Comparison of ENCODE assay signal across 8 mouse cellular contexts in genomic region chr4:150517381-150517780, GRCm38 (mm10).
DNase-seq lines count a peak whose midpoint lies in the region; ATAC-seq lines count a peak whose summit lies in the region.

No protein-coding gene starts in this region.

- DNase-seq in frontal cortex, postnatal 36 days (ENCODE audit: low spot score in 2 of 2) = no peak
- peak; percentile 71 for DNase-seq in CD4-positive helper T cell, adult 2 months (ENCODE audit: low read depth, low spot score)
- DNase-seq in embryo, embryonic 11 days = peak; percentile 13
- peak; percentile 81 for DNase-seq in liver, embryonic 13.5 days
- no peak for DNase-seq in frontal cortex, postnatal 10 days (ENCODE audit: low spot score in 2 of 2)
- no peak for DNase-seq in ovary, adult 18-20 months (ENCODE audit: low spot score)

- H3K4me2 ChIP-seq in liver, embryonic 13.5 days = peak overlapping the region; percentile 53
- no peak overlapping the region for H3K4me2 ChIP-seq in kidney, embryonic 16.5 days (replicated peaks; ENCODE audit: low read depth, low read length)

- 0 out of 2 replicates have a peak, but pooled peaks cover 3% of the 10 kb centered on the region for H3K36me3 ChIP-seq in liver, embryonic 13.5 days
- peaks cover 8% of the 10 kb centered on the region; the same call in 1 of the 2 replicates for H3K36me3 ChIP-seq in kidney, embryonic 16.5 days (ENCODE audit: insufficient read depth, low read length)

- H3K4me1 ChIP-seq in liver, embryonic 13.5 days (replicated peaks) = peaks cover 61% of the 10 kb centered on the region
- no peaks in the 10 kb centered on the region for H3K4me1 ChIP-seq in kidney, embryonic 16.5 days (ENCODE audit: insufficient read depth, low read length)

- no peaks in the 10 kb centered on the region for H3K27me3 ChIP-seq in liver, embryonic 13.5 days
- H3K27me3 ChIP-seq in kidney, embryonic 16.5 days (ENCODE audit: insufficient read depth, low read length) = no peaks in the 10 kb centered on the region

- H3K9me3 ChIP-seq in liver, embryonic 13.5 days (replicated peaks) = no peaks in the 10 kb centered on the region
- no peaks in the 10 kb centered on the region for H3K9me3 ChIP-seq in kidney, embryonic 16.5 days (ENCODE audit: low read length)

- H3K4me3 ChIP-seq in liver, embryonic 13.5 days (replicated peaks) = 0 out of 2 replicates have a peak overlapping the region, but pooled peaks have one; percentile 7
- no peak overlapping the region for H3K4me3 ChIP-seq in kidney, embryonic 16.5 days (ENCODE audit: low read length)

- peak overlapping the region; percentile 64 for H3K9ac ChIP-seq in liver, embryonic 13.5 days
- no peak overlapping the region for H3K9ac ChIP-seq in kidney, embryonic 16.5 days (replicated peaks; ENCODE audit: low read length)

- 5% methylated on average over 4 of the region's 4 CpGs for WGBS in liver, embryonic 13.5 days (ENCODE audit: insufficient replicate concordance)
- WGBS in kidney, embryonic 16.5 days = 32% methylated on average over 4 of the region's 4 CpGs

- peak; percentile 84 for ATAC-seq in frontal cortex, adult (ENCODE audit: low TSS enrichment)
- ATAC-seq in liver, embryonic 13.5 days (ENCODE audit: low read depth) = peak; percentile 89
- no peak for ATAC-seq in kidney, embryonic 16.5 days (ENCODE audit: low FRiP score, low TSS enrichment)

- peak overlapping the region; percentile 97 for H3K27ac ChIP-seq in liver, embryonic 13.5 days
- no peak overlapping the region for H3K27ac ChIP-seq in kidney, embryonic 16.5 days (ENCODE audit: low read length)

Comparison
In these comparisons a context has a peak if more than half of its experiments do, and no peak if none do; other contexts are left out.
1. DNase-seq: peak in CD4-positive helper T cell, adult 2 months (single experiment), embryo, embryonic 11 days (single experiment) and liver, embryonic 13.5 days (single experiment); none in frontal cortex, postnatal 36 days (0 of 2), frontal cortex, postnatal 10 days (0 of 2) and ovary, adult 18-20 months (single experiment).